Mouse (Mus musculus): Measurements from ENCODE around the gene Amn. TPM values are rescaled to one million over a fixed set of nuclear protein-coding genes. Genes with fewer than 3 reads are reported as not detected.

Gene Amn
- polyA plus RNA-seq, 1 experiment from 2014 or later, result 1.2 TPM

- no peaks in the 10 kb centered on the region for H3K4me1 ChIP-seq
- peaks cover 95% of the 10 kb centered on the region for H3K36me3 ChIP-seq
- H3K27me3 ChIP-seq (replicated peaks), result no peaks in the 10 kb centered on the region
- H3K27ac ChIP-seq, result no peak overlapping the region
- WGBS, result 95% methylated on average over 8 of the region's 8 CpGs
- no peak overlapping the region for H3K4me3 ChIP-seq
- H3K9ac ChIP-seq, result no peak overlapping the region
- no peak overlapping the region for H3K4me2 ChIP-seq (replicated peaks)
- ATAC-seq (ENCODE audit: low FRiP score, low read depth), result no peak
- H3K9me3 ChIP-seq, result no peaks in the 10 kb centered on the region
Measured at GRCm38 (mm10) chr12:111306821-111307220, 35.9 kb downstream of the Amn start.

- Histone ChIP-seq H3K27ac (no peak overlapping the region), H3K36me3 (peaks cover 94% of the 10 kb centered on the region), H3K4me1 (no peaks in the 10 kb centered on the region), H3K27me3 (replicated peaks) (no peaks in the 10 kb centered on the region), H3K4me3 (no peak overlapping the region), H3K4me2 (replicated peaks) (no peak overlapping the region), H3K9me3 (no peaks in the 10 kb centered on the region), H3K9ac (no peak overlapping the region)
- ATAC-seq (ENCODE audit: low FRiP score, low read depth), result no peak
- WGBS, result 83% methylated on average over 12 of the region's 12 CpGs
Measured at GRCm38 (mm10) chr12:111309256-111309655, 38.4 kb downstream of the Amn start.

- H3K4me2 ChIP-seq (replicated peaks), result no peak overlapping the region
- ATAC-seq (ENCODE audit: low FRiP score, low read depth), result no peak
- no peaks in the 10 kb centered on the region for H3K4me1 ChIP-seq
- peaks cover 93% of the 10 kb centered on the region for H3K36me3 ChIP-seq
- no peak overlapping the region for H3K27ac ChIP-seq
- no peaks in the 10 kb centered on the region for H3K27me3 ChIP-seq (replicated peaks)
- no peaks in the 10 kb centered on the region for H3K9me3 ChIP-seq
- H3K9ac ChIP-seq, result no peak overlapping the region
- H3K4me3 ChIP-seq, result no peak overlapping the region
- 91% methylated on average over 14 of the region's 14 CpGs for WGBS
Measured at GRCm38 (mm10) chr12:111309931-111310330, 39.0 kb downstream of the Amn start.

GRCm38 (mm10) chr12:111311775-111312174, 40.9 kb downstream of the Amn start:
- WGBS, result 95% methylated on average over 10 of the region's 10 CpGs
- H3K36me3 ChIP-seq, result peaks cover 93% of the 10 kb centered on the region

GRCm38 (mm10) chr12:111314273-111314672, 43.4 kb downstream of the Amn start:
- WGBS, result 95% methylated on average over 7 of the region's 7 CpGs
- no peak overlapping the region for H3K4me3 ChIP-seq
- no peak for ATAC-seq (ENCODE audit: low FRiP score, low read depth)
- H3K36me3 ChIP-seq, result peaks cover 97% of the 10 kb centered on the region
- no peaks in the 10 kb centered on the region for H3K27me3 ChIP-seq (replicated peaks)
- H3K4me1 ChIP-seq, result no peaks in the 10 kb centered on the region
- no peak overlapping the region for H3K27ac ChIP-seq
- no peak overlapping the region for H3K4me2 ChIP-seq (replicated peaks)
- H3K9me3 ChIP-seq, result no peaks in the 10 kb centered on the region
- H3K9ac ChIP-seq, result no peak overlapping the region

More at GRCm38 (mm10) chr12:111311775-111312174, 40.9 kb downstream of the Amn start:
- Histone ChIP-seq H3K4me2 (replicated peaks) (no peak overlapping the region), H3K27me3 (replicated peaks) (no peaks in the 10 kb centered on the region), H3K4me1 (no peaks in the 10 kb centered on the region), H3K9ac (no peak overlapping the region), H3K9me3 (no peaks in the 10 kb centered on the region), H3K4me3 (no peak overlapping the region), H3K27ac (no peak overlapping the region)
- no peak for ATAC-seq (ENCODE audit: low FRiP score, low read depth)

GRCm38 (mm10) chr12:111317694-111318093, 46.8 kb downstream of the Amn start:
- Histone ChIP-seq H3K27me3 (replicated peaks) (no peaks in the 10 kb centered on the region), H3K4me3 (no peak overlapping the region), H3K36me3 (peaks cover 97% of the 10 kb centered on the region), H3K4me2 (replicated peaks) (no peak overlapping the region), H3K9ac (no peak overlapping the region), H3K4me1 (no peaks in the 10 kb centered on the region), H3K9me3 (no peaks in the 10 kb centered on the region), H3K27ac (no peak overlapping the region)
- WGBS, result 97% methylated on average over 9 of the region's 9 CpGs
- ATAC-seq (ENCODE audit: low FRiP score, low read depth), result no peak

- H3K27me3 ChIP-seq (replicated peaks), result no peaks in the 10 kb centered on the region
- H3K9ac ChIP-seq, result no peak overlapping the region
- 94% methylated on average over 12 of the region's 12 CpGs for WGBS
- no peak overlapping the region for H3K4me3 ChIP-seq
- no peak for ATAC-seq (ENCODE audit: low FRiP score, low read depth)
- peaks cover 100% of the 10 kb centered on the region for H3K36me3 ChIP-seq
- H3K4me2 ChIP-seq (replicated peaks), result no peak overlapping the region
- H3K9me3 ChIP-seq, result no peaks in the 10 kb centered on the region
- H3K27ac ChIP-seq, result no peak overlapping the region
- no peaks in the 10 kb centered on the region for H3K4me1 ChIP-seq
Measured at GRCm38 (mm10) chr12:111320549-111320948, 49.7 kb downstream of the Amn start.

GRCm38 (mm10) chr12:111321832-111322231, 50.9 kb downstream of the Amn start:
- H3K27me3 ChIP-seq (replicated peaks), result no peaks in the 10 kb centered on the region
- ATAC-seq (ENCODE audit: low FRiP score, low read depth), result no peak
- no peak overlapping the region for H3K4me3 ChIP-seq
- WGBS, result 93% methylated on average over 13 of the region's 13 CpGs
- H3K4me2 ChIP-seq (replicated peaks), result no peak overlapping the region
- H3K36me3 ChIP-seq, result peaks cover 99% of the 10 kb centered on the region
- no peak overlapping the region for H3K9ac ChIP-seq
- no peak overlapping the region for H3K27ac ChIP-seq
- no peaks in the 10 kb centered on the region for H3K9me3 ChIP-seq
- H3K4me1 ChIP-seq, result no peaks in the 10 kb centered on the region

- H3K27me3 ChIP-seq (replicated peaks), result no peaks in the 10 kb centered on the region
- H3K27ac ChIP-seq, result no peak overlapping the region
- H3K9me3 ChIP-seq, result no peaks in the 10 kb centered on the region
- no peak overlapping the region for H3K4me2 ChIP-seq (replicated peaks)
- no peak for ATAC-seq (ENCODE audit: low FRiP score, low read depth)
- no peaks in the 10 kb centered on the region for H3K4me1 ChIP-seq
- H3K9ac ChIP-seq, result no peak overlapping the region
- no peak overlapping the region for H3K4me3 ChIP-seq
- H3K36me3 ChIP-seq, result peaks cover 99% of the 10 kb centered on the region
- 87% methylated on average over 4 of the region's 4 CpGs for WGBS
Measured at GRCm38 (mm10) chr12:111323423-111323822, 52.5 kb downstream of the Amn start.

GRCm38 (mm10) chr12:111324536-111324935, 53.6 kb downstream of the Amn start:
- Histone ChIP-seq H3K9me3 (no peaks in the 10 kb centered on the region), H3K36me3 (peaks cover 98% of the 10 kb centered on the region), H3K4me2 (replicated peaks) (no peak overlapping the region), H3K4me1 (no peaks in the 10 kb centered on the region), H3K27ac (no peak overlapping the region), H3K27me3 (replicated peaks) (no peaks in the 10 kb centered on the region), H3K9ac (no peak overlapping the region), H3K4me3 (no peak overlapping the region)
- ATAC-seq (ENCODE audit: low FRiP score, low read depth), result no peak
- WGBS, result 94% methylated on average over 21 of the region's 21 CpGs

GRCm38 (mm10) chr12:111324949-111325348, 54.1 kb downstream of the Amn start:
- H3K4me3 ChIP-seq, result no peak overlapping the region
- H3K4me2 ChIP-seq (replicated peaks), result no peak overlapping the region
- no peaks in the 10 kb centered on the region for H3K9me3 ChIP-seq
- H3K9ac ChIP-seq, result no peak overlapping the region
- H3K4me1 ChIP-seq, result no peaks in the 10 kb centered on the region
- H3K36me3 ChIP-seq, result peaks cover 96% of the 10 kb centered on the region
- 96% methylated on average over 12 of the region's 12 CpGs for WGBS
- H3K27ac ChIP-seq, result no peak overlapping the region
- no peak for ATAC-seq (ENCODE audit: low FRiP score, low read depth)
- no peaks in the 10 kb centered on the region for H3K27me3 ChIP-seq (replicated peaks)

GRCm38 (mm10) chr12:111325744-111326424, 55.0 kb downstream of the Amn start:
- Histone ChIP-seq H3K27me3 (replicated peaks) (no peaks in the 10 kb centered on the region), H3K9me3 (no peaks in the 10 kb centered on the region), H3K27ac (no peak overlapping the region), H3K4me2 (replicated peaks) (no peak overlapping the region), H3K4me3 (no peak overlapping the region), H3K36me3 (peaks cover 89% of the 10 kb centered on the region), H3K4me1 (no peaks in the 10 kb centered on the region), H3K9ac (no peak overlapping the region)
- ATAC-seq (ENCODE audit: low FRiP score, low read depth), result no peak
- WGBS, result 91% methylated on average over 18 of the region's 18 CpGs

Measured in neural tube, embryonic 12.5 days (tissue).